Comparison of ENCODE assay signal across 9 mouse cellular contexts in the genomic region with DNA sequence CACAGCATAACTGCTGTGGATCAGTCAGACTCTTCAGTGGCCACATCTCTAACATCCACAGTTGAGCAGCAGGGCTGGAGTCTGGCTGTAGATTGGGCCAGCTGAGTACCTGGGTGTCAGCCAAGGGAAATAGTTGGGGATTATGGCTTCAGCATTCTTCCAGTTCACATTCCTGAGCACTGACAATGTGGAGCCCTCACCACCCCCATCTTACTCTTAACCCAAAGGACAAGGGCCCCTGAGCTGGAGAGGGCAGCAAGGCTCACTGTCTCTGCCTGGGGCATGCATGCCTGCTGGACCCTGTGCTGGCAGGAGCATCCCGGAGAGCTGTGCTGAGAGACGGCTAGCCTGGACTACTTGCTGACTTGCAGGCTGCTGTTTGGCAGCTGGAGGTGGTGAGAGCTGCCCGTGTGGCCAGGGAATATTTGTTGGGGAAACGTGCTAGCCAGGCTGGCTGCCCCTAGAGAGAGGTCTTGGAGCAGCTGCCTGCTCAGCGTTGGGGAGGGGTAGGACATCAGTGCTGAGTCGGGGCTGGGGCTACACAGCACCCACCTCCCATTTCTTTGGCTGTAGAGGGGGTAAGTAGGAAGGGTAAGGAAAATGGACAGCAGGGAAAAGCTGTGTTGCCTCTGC. TPM values are rescaled to one million over a fixed set of nuclear protein-coding genes. Genes with fewer than 3 reads are reported as not detected.
DNase-seq lines count a peak whose midpoint lies in the region; ATAC-seq lines count a peak whose summit lies in the region.
"Had no signal": no experiment of that assay in that cellular context is flagged by ENCODE, and none has a peak within 500 bp of the region (broad histone marks: within the 10 kb centered on the region; RNA-seq: fewer than 3 reads in every experiment).

No protein-coding gene starts in this region.

- no peak for DNase-seq in embryonic facial prominence, embryonic 10.5 days (ENCODE audit: low spot score)
- peak; percentile 96 for DNase-seq in Muller cell, postnatal 12 days (ENCODE audit: inconsistent ontology term)
- peak; percentile 83 to 85 for DNase-seq in heart, postnatal 10 days
- DNase-seq in left cerebral cortex, postnatal 36 days (ENCODE audit: low spot score in 2 of 2), result no peak
- no peak for DNase-seq in testis, postnatal 10 days (ENCODE audit: low spot score)
- DNase-seq: thymus, adult 2 months had no signal

- 0 out of 2 replicates have a peak overlapping the region, but pooled peaks have one; percentile 17 for H3K27ac ChIP-seq in embryonic facial prominence, embryonic 12.5 days
- no peak overlapping the region for H3K27ac ChIP-seq in embryonic facial prominence, embryonic 10.5 days (replicated peaks)
- H3K27ac ChIP-seq in limb, embryonic 15.5 days, result peak overlapping the region; percentile 67

- no peak overlapping the region for H3K4me2 ChIP-seq in embryonic facial prominence, embryonic 12.5 days (replicated peaks)
- H3K4me2 ChIP-seq in limb, embryonic 15.5 days, result no peak overlapping the region

- H3K4me1 ChIP-seq in embryonic facial prominence, embryonic 12.5 days, result no peaks in the 10 kb centered on the region
- no peaks in the 10 kb centered on the region for H3K4me1 ChIP-seq in embryonic facial prominence, embryonic 10.5 days
- peaks cover 23% of the 10 kb centered on the region for H3K4me1 ChIP-seq in limb, embryonic 15.5 days

- no peaks in the 10 kb centered on the region for H3K27me3 ChIP-seq in embryonic facial prominence, embryonic 12.5 days
- no peaks in the 10 kb centered on the region for H3K27me3 ChIP-seq in embryonic facial prominence, embryonic 10.5 days (replicated peaks; ENCODE audit: low read depth, poor library complexity, severe bottlenecking)
- no peaks in the 10 kb centered on the region for H3K27me3 ChIP-seq in limb, embryonic 15.5 days

- no peak overlapping the region for H3K4me3 ChIP-seq in embryonic facial prominence, embryonic 12.5 days
- H3K4me3 ChIP-seq in embryonic facial prominence, embryonic 10.5 days, result no peak overlapping the region
- no peak overlapping the region for H3K4me3 ChIP-seq in limb, embryonic 15.5 days

- H3K9ac ChIP-seq in embryonic facial prominence, embryonic 12.5 days, result no peak overlapping the region
- H3K9ac ChIP-seq in limb, embryonic 15.5 days, result no peak overlapping the region

- H3K9me3 ChIP-seq in embryonic facial prominence, embryonic 12.5 days, result no peaks in the 10 kb centered on the region
- H3K9me3 ChIP-seq in embryonic facial prominence, embryonic 10.5 days, result no peaks in the 10 kb centered on the region
- H3K9me3 ChIP-seq in limb, embryonic 15.5 days, result no peaks in the 10 kb centered on the region

- H3K36me3 ChIP-seq in embryonic facial prominence, embryonic 12.5 days, result peaks cover 85% of the 10 kb centered on the region
- peaks cover 99% of the 10 kb centered on the region for H3K36me3 ChIP-seq in embryonic facial prominence, embryonic 10.5 days (replicated peaks)
- H3K36me3 ChIP-seq in limb, embryonic 15.5 days, result peaks cover 92% of the 10 kb centered on the region

- intact Hi-C loops in heart, postnatal 10 days (cut with DNase I), result loop anchor here (2.0 kb wide), 1 partner anchor 195 kb away; no protein-coding TSS in a partner anchor
- intact Hi-C loops in left cerebral cortex, postnatal 36 days (cut with DNase I), result loop anchor here (2.0 to 10.0 kb wide), 2 partner anchors 147 to 195 kb away; no protein-coding TSS in a partner anchor

- WGBS in embryonic facial prominence, embryonic 12.5 days, result 83% methylated on average over 6 of the region's 6 CpGs
- WGBS in embryonic facial prominence, embryonic 10.5 days, result 89% methylated on average over 6 of the region's 6 CpGs
- 58% methylated on average over 6 of the region's 6 CpGs for WGBS in limb, embryonic 15.5 days

- ATAC-seq in embryonic facial prominence, embryonic 12.5 days (ENCODE audit: insufficient number of reproducible peaks, insufficient read depth, low FRiP score, low TSS enrichment), result no peak
- peak; percentile 32 for ATAC-seq in limb, embryonic 15.5 days (ENCODE audit: insufficient number of reproducible peaks, low FRiP score, low TSS enrichment, low read depth)
- no peak for ATAC-seq in CD4-positive, CD25-positive, alpha-beta regulatory T cell, adult 4 months

RNA-seq across cellular contexts. Expression of gene Psmc3, which starts 8.2 kb away (rescaled TPM):
- polyA plus RNA-seq in embryonic facial prominence, embryonic 12.5 days (2016; fragmentation: Nextera tagmentation; extraction: Ambion mirVana), result 307 and 326 TPM in 2 replicates
- 371 and 378 TPM in 2 replicates for polyA plus RNA-seq in embryonic facial prominence, embryonic 10.5 days (2016; fragmentation: Nextera tagmentation; extraction: Ambion mirVana)
- total RNA-seq in heart, postnatal 10 days (2021), result 100 to 1,000 TPM; 221 to 245 TPM
- 248 and 294 TPM in 2 replicates for polyA plus RNA-seq in limb, embryonic 15.5 days (2015; fragmentation: Nextera tagmentation; extraction: Ambion mirVana)
- 100 to 1,000 TPM; 198 to 201 TPM for polyA plus RNA-seq in CD4-positive, CD25-positive, alpha-beta regulatory T cell, adult 4 months (2017; shearing (Covaris generic))
- 100 to 1,000 TPM; 206 to 234 TPM for total RNA-seq in left cerebral cortex, postnatal 36 days (2021)

RNA-seq across cellular contexts. Expression of gene Slc39a13, which starts 8.3 kb away (rescaled TPM):
- polyA plus RNA-seq in embryonic facial prominence, embryonic 12.5 days (2016; fragmentation: Nextera tagmentation; extraction: Ambion mirVana), result 41.9 and 44.9 TPM in 2 replicates
- 20.3 and 24.2 TPM in 2 replicates for polyA plus RNA-seq in embryonic facial prominence, embryonic 10.5 days (2016; fragmentation: Nextera tagmentation; extraction: Ambion mirVana)
- 10 to 100 TPM; 27.7 to 31.9 TPM for total RNA-seq in heart, postnatal 10 days (2021)
- polyA plus RNA-seq in limb, embryonic 15.5 days (2015; fragmentation: Nextera tagmentation; extraction: Ambion mirVana), result 88.8 and 89.4 TPM in 2 replicates
- 10 to 100 TPM; 33.1 to 55.2 TPM for polyA plus RNA-seq in CD4-positive, CD25-positive, alpha-beta regulatory T cell, adult 4 months (2017; shearing (Covaris generic))
- 10 to 100 TPM; 27.6 to 36.6 TPM for total RNA-seq in left cerebral cortex, postnatal 36 days (2021)

RNA-seq across cellular contexts. Expression of gene Spi1, which starts 20.2 kb away (rescaled TPM):
- polyA plus RNA-seq in embryonic facial prominence, embryonic 12.5 days (2016; fragmentation: Nextera tagmentation; extraction: Ambion mirVana), result 4.0 and 4.9 TPM in 2 replicates
- polyA plus RNA-seq in embryonic facial prominence, embryonic 10.5 days (2016; fragmentation: Nextera tagmentation; extraction: Ambion mirVana), result 2.3 and 2.8 TPM in 2 replicates
- total RNA-seq in heart, postnatal 10 days (2021), result 1 to 10 TPM; 2.3 to 3.0 TPM
- polyA plus RNA-seq in limb, embryonic 15.5 days (2015; fragmentation: Nextera tagmentation; extraction: Ambion mirVana), result 9.4 and 12.6 TPM in 2 replicates
- polyA plus RNA-seq in CD4-positive, CD25-positive, alpha-beta regulatory T cell, adult 4 months (2017; shearing (Covaris generic)), result under 1 TPM in 1 of 2 experiments, not detected in 1; 0.49 TPM
- total RNA-seq in left cerebral cortex, postnatal 36 days (2021), result 1 to 10 TPM; 4.1 to 5.5 TPM

RNA-seq across cellular contexts. Expression of gene Rapsn, which starts 26.5 kb away (rescaled TPM):
- 6.6 and 8.3 TPM in 2 replicates for polyA plus RNA-seq in embryonic facial prominence, embryonic 12.5 days (2016; fragmentation: Nextera tagmentation; extraction: Ambion mirVana)
- 1.2 and 1.9 TPM in 2 replicates for polyA plus RNA-seq in embryonic facial prominence, embryonic 10.5 days (2016; fragmentation: Nextera tagmentation; extraction: Ambion mirVana)
- total RNA-seq in heart, postnatal 10 days (2021), result 10 to 100 TPM; 15.4 to 19.8 TPM
- polyA plus RNA-seq in limb, embryonic 15.5 days (2015; fragmentation: Nextera tagmentation; extraction: Ambion mirVana), result 16.2 and 30.5 TPM in 2 replicates
- 1 to 10 TPM; 5.4 to 7.7 TPM for polyA plus RNA-seq in CD4-positive, CD25-positive, alpha-beta regulatory T cell, adult 4 months (2017; shearing (Covaris generic))
- total RNA-seq in left cerebral cortex, postnatal 36 days (2021), result under 1 TPM; 0.47 to 0.54 TPM

RNA-seq across cellular contexts. Expression of gene Mybpc3, which starts 56.0 kb away (rescaled TPM):
- polyA plus RNA-seq in embryonic facial prominence, embryonic 12.5 days (2016; fragmentation: Nextera tagmentation; extraction: Ambion mirVana), result 0.09 and 0.31 TPM in 2 replicates
- polyA plus RNA-seq in embryonic facial prominence, embryonic 10.5 days (2016; fragmentation: Nextera tagmentation; extraction: Ambion mirVana), result 0.07 and 0.82 TPM in 2 replicates
- 1,000 to 10,000 TPM; 1,924 to 2,166 TPM for total RNA-seq in heart, postnatal 10 days (2021)
- polyA plus RNA-seq in limb, embryonic 15.5 days (2015; fragmentation: Nextera tagmentation; extraction: Ambion mirVana), result 0.09 and 0.34 TPM in 2 replicates
- not detected for polyA plus RNA-seq in CD4-positive, CD25-positive, alpha-beta regulatory T cell, adult 4 months (2017; shearing (Covaris generic))
- total RNA-seq in left cerebral cortex, postnatal 36 days (2021), result under 1 TPM; 0.41 to 0.81 TPM

Comparison
In these comparisons a context has a peak if more than half of its experiments do, and no peak if none do; other contexts are left out.
1. DNase-seq: peak in Muller cell, postnatal 12 days (single experiment) and heart, postnatal 10 days (2 of 2); none in embryonic facial prominence, embryonic 10.5 days (single experiment), left cerebral cortex, postnatal 36 days (0 of 2) and testis, postnatal 10 days (single experiment).